Comparison of ENCODE assay signal across 1 mouse cellular context in the genomic region with DNA sequence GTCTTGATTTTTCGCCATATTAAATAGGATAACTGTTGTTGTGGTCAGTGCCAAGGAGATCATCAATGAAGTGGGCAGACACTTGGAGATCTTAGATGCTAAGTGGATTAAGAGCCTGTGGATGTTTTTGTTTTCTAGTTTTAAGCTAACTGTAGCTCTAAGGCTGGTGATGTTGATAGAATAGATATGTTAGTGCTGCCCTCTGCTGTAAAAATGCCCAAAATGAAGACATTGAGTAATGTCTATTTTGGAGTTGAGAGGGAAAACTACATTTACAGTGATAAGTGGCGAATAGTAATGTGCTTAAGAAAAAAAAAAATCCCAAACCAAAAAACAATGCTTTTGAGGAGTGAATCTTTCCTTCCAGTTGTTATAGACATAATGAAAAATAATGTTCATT.
A peak's percentile ranks its signal among the peaks of the same experiment; 100 is the strongest.
TF ChIP-seq lines count a peak whose summit lies in the region.

No protein-coding gene starts in this region.

TF ChIP-seq in MEL, 35 proteins besides CTCF, POLR2A, EP300 and RAD21 (continued from another document):
- peak; percentile 47 for TF ChIP-seq ZC3H11A (IDR thresholded peaks at IDR 0.05; ENCODE audit: low read depth, low read length)
- TF ChIP-seq CHD1 (IDR thresholded peaks at IDR 0.05; ENCODE audit: low read depth, low read length): no peak
- TF ChIP-seq NRF1 (IDR thresholded peaks at IDR 0.05; ENCODE audit: insufficient read depth, low read depth, low read length, poor library complexity, severe bottlenecking): no peak
- TF ChIP-seq BHLHE40 (IDR thresholded peaks at IDR 0.05; ENCODE audit: borderline replicate concordance, low read depth, low read length): no peak
